Comparison of ENCODE assay signal across 25 mouse cellular contexts in genomic region chr8:11637531-11637930, GRCm38 (mm10).
"Had no signal": no experiment of that assay in that cellular context is flagged by ENCODE, and none has a peak within 500 bp of the region (broad histone marks: within the 10 kb centered on the region; RNA-seq: fewer than 3 reads in every experiment).

No protein-coding gene starts in this region.

- H3K4me3 ChIP-seq: heart, adult 2 months; hindbrain, embryonic 10.5 days; hindbrain, embryonic 12.5 days; intestine, embryonic 15.5 days; layer of hippocampus, adult 2 months; limb, embryonic 12.5 days had no signal

- H3K9ac ChIP-seq: hindbrain, embryonic 12.5 days; hindbrain, embryonic 14.5 days; intestine, embryonic 15.5 days; limb, embryonic 12.5 days; liver, embryonic 14.5 days had no signal

- ATAC-seq: hindbrain, embryonic 16.5 days; inflammation-experienced regulatory T-cells, adult 6 months; intestine, embryonic 15.5 days; intestine, postnatal 0 days; liver, embryonic 12.5 days had no signal

- H3K36me3 ChIP-seq: intestine, embryonic 15.5 days; limb, embryonic 12.5 days had no signal

- DNase-seq: gastrocnemius, postnatal 14 days; gastrocnemius, postnatal 36 days; heart, adult 11 months; heart, adult 2 months; heart, postnatal 10 days; heart, postnatal 4 days; kidney, adult 18-20 months; kidney, adult 8-10 months; kidney, postnatal 10 days; kidney, postnatal 25 days; kidney, postnatal 4 days; layer of hippocampus, postnatal 36 days; lung, adult 18-20 months had no signal

- H3K4me2 ChIP-seq: intestine, embryonic 15.5 days had no signal

- H3K27me3 ChIP-seq: hindbrain, embryonic 12.5 days; intestine, embryonic 15.5 days; limb, embryonic 12.5 days; liver, embryonic 12.5 days had no signal

- H3K27ac ChIP-seq: heart, adult 2 months; hindbrain, embryonic 10.5 days; hindbrain, embryonic 12.5 days; hindbrain, embryonic 14.5 days; intestine, embryonic 15.5 days; liver, embryonic 12.5 days; liver, embryonic 14.5 days had no signal

- H3K9me3 ChIP-seq: hindbrain, embryonic 12.5 days; intestine, embryonic 15.5 days; limb, embryonic 10.5 days; liver, embryonic 12.5 days had no signal
